Mouse (Mus musculus): ENCODE measurements at regions not wholly inside any gene's neighbourhood (a gene's known extent, or its start where the extent isn't known, plus 50 kb on each side); places are given as distances from the start of the nearest gene placed in this dataset.

DNA sequence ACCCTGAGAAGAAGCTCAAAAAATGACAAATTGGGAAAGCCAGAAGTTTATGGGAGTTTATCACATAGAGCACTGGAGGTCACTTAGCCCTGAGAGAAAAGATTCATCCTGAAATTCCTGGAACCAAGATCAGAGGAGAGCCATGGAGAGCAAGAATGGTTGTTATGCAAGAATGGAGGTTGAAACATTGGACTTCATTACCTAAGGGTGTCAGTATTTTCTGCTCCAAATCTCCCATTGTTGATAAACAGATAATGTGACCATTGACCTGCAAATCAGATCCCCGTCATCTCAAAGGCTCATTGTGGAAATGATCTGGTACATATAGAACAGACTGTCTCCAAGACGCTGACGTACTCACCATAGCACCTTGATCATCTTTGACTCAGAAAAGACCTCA, 1477.6 kb upstream of the Slc10a2 start:
- DNase-seq (ENCODE audit: low spot score in 2 of 2) = no peak

DNA sequence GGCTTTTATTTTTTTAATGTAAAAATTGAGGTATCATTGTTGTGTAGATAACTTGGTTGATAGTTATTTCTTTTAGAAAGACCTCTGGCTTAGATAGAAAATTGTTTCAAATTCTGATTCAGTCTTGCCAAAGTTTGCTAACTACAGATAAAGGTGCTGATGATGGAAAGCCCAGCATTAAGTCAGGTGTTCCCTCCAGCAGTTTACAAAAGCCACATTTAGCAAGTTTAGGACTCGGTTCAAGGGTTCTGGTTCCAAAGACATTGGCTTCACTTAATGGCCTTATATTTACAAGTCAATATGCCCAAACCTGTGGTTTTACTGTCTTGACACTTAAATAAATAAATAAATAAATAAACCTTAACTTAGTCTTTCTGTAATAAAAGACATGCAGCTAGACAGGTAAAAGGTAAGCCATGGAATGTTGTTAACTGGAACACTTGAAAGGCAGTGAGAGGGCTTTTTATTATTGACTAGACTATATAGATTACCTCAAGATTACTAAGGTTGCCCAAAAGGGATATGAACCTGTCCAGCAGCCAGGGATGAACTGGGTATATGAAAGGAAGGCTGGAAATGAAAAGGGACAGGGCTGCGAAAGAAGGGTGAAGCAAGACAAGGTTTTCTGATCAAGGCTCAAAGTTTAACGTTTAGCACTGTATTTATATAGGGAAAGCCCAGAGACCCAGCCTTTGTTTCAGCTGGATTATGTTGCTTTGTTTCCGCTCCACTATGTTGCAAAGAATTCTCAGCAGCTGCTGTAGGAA, 1472.9 kb upstream of the Slc10a2 start:
- DNase-seq (ENCODE audit: low spot score in 2 of 2) = no peak

DNA sequence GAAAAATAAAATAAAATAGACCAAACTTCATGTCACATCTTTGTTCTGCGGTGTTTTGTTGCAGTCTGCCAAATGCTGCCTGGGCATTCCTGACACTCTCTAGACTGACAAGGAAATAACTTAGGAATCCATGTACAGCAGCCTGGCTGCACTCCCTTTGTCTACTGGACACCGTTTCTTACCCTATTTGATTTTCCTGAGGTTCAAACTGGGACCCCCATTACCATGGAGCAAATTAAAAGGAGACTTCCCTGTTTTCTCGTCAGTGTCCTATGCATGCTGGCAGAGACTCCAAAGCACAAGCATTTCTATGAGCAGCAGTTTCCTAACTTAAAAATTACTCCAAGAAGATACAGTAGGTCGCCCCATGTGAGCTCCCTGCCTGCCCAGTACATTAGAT, 1470.1 kb upstream of the Slc10a2 start:
- DNase-seq (ENCODE audit: low spot score in 2 of 2) = no peak

DNA sequence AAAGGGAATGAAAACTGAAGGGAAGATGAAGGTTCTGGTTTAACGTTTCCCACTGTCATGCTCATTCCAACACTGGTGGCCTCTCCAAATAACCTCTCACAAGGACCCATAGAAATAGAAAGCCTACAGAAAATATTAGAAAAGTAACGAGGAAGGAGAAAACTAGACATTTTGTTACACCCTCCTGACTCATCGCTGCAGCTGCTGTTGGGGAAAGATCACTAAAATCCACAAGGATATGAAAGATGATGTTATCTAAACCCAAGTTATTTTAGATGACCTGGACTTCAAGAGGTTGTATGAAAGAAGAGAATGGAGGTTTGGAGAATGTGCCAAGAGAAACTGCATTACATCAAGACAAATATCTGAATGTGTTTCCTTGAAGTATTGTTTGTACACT, 1468.3 kb upstream of the Slc10a2 start:
- DNase-seq (ENCODE audit: low spot score in 2 of 2) = no peak

DNA sequence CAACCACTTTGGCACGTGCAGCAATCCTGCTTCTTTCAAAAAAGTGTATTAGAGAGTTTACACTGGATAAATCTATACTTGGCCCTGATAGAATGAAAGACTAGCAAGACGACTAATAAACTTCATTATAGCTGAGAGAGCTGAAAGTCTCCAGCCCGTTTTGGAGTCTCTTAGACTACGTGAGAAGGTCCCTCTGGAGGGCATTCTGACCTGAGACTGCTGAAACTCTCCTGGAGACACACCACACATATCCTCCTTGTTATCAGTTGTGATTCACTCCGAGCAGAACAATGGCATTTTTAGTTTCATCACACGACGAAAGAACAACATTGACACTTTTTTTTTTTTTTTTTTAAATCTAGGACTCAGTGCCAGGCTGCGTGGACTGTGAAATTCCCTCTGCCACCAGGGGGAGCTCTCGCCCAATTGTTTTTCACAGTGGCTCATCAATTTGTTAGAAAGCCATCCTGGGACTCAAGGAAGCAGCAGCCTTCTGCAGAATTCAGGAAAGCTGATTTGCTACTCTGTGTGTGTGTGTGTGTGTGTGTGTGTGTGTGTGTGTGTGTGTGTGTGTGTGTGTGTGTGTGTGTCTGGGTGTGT, 1467.0 kb upstream of the Slc10a2 start:
- peak; percentile 85 to 90 for DNase-seq (ENCODE audit: low spot score in 2 of 2)

DNA sequence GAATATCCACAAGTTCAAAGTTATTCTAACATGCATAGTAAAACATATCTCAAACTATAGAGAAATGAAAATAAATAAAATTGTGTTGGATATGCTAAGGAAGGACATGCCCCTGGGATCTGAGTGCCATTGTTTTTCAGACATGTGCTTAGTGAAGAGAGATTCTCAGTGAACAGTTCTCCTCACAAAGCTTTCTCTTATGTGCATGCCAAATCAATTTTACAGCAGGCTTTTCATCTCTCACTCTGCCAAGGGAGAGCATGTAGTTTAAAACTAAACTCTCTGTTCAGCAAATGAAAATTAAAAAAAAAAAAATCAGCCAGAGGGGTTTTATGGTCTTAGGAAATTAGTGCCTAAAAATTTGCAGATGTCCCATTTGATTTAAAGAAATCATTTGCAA, 1445.8 kb upstream of the Slc10a2 start:
- DNase-seq (ENCODE audit: low spot score in 2 of 2) = no peak

DNA sequence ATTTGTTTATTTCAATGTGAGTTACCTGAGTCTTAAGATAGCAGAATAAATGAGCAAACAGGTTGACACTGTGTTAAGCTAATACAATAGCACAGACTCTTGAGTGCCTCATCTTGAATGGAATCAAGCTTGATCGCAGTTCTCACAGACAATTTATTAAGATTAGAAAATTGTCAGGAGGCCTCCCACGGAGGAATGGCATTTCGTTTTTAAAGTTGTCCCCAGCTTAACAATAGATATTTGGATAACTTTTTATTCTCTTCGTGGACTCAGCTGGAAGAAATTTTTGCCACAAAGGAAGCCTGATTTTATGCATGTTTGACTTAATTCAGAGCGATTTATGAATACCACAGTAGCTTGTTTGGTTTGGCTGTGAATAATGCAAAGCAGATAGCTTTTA, 1422.0 kb upstream of the Slc10a2 start:
- no peak for DNase-seq (ENCODE audit: low spot score in 2 of 2)

DNA sequence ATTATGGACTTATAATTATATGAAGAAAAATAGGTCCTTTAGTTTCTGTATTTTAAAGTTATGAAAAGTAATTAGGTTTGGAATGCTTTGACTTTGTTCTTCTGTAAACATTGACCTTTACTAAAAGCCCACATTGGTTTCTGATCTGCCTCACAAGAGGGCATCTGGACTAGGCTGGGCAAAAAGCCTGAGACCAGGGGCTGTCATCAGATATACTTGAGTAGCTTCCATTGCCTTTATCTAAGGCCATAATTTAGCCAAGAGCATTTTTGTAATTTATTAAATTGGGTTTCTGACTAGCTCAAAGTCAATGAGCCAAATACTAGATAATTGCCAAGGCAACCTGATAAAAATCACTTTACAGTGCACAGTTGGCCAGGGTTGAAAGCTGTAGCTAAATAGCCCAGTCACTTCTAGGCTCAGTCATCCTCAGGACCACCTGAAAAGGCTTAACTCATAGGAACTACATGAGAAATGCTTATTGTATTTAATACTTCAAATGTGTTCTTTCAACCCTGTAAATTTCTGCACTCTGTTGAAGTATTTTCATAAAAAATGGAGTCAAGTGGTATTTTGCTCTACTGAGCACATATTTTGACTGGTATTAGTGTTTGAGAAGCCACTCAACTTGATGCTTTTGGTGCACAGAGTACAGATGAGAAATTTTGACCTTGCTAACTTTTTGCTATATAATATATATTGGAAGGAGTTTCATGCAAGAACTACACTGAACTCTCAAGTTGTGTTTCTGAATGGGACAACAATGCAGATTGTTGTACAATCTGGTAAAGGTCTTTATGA, 1410.9 kb upstream of the Slc10a2 start:
- DNase-seq (ENCODE audit: low spot score in 2 of 2) = no peak

DNA sequence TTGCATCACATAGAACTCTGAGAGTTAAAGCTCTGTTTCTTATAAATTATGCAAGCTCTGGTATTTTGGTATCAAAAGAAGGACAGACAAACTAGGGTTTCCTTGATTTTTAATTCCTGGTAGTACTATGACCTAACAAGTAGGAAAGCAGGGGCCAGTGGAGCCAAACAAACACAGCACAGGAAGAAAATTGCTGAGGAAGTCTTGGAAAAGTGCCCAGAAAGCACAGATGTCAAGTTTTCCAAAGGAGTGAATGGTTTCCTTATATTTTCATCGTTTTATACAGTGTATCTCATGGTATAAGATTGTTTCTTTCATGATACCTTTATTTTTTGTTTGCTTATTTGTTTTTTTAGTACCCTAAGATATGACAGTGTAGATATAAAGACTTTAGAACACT, 1387.3 kb upstream of the Slc10a2 start:
- peak; percentile 9 to 55 for DNase-seq (ENCODE audit: low spot score in 2 of 2)

DNA sequence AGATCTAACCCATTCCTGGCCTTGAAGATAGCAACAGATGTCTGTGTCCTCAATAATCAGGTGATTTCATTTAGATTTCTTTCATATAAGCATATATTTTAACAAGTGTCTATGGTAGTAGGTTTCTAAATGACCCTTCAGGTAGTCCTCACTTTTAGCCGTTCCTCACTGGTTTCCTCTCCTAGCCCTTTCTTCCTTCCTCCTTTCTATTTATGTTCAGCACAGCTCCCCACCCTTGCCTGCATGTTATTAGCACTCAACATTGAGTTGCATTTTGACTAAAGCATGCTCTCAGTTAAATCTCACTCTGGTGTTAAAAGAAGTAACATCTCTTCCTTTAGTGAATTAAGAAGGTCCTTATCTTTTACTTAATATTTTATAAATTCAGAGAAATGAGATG, 1376.8 kb upstream of the Slc10a2 start:
- no peak for DNase-seq (ENCODE audit: low spot score in 2 of 2)

DNA sequence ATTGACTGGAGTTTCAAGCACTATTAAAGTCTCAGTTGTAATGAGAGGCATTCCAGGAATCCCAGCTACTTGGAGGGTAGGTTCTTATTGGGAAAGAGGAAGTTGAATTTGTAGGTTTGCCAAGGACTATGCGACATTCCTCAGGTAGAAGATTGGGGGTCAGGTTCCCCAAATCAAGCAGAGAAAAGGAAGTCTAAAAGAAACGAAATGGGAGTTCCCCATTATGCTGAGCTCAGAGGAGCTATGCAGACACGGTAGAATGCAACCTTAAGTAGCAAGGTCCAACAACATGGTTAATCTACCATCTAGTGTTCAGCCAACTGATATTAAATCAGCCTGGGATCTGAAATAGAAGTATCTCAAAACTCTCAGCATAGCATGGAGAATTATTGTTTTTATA, 1365.9 kb upstream of the Slc10a2 start:
- no peak for DNase-seq (ENCODE audit: low spot score in 2 of 2)

DNA sequence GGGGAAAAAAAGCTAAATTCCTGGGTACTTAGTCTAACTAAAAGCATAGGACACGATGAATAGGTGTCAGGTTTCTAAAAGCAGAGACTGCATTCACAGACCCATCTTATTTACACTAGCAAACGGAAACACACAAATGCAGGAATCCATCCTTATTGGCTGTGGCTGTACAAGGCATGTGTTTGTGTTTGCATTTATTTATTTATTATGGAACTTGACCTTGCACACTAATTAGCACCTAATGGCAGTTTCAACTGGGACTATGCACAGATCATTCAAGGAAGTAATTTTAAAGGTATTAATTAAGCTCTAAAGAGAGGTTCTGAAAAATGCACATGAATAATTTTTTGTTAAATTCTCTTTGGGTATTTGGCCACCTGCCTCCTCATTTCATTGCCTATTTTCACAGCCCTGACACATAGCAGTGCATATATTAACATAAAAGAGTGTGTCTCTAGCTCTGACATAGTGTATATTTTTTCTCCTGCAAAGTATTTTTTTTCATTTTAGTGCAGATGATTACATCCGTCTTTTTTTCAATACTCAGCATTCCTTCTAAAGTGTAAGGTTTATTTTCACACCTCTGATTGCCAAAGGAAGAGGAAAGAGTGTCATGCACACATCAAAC, 1351.5 kb upstream of the Slc10a2 start:
- DNase-seq (ENCODE audit: low spot score in 2 of 2) = peak in 1 of 2 experiments; percentile 28

DNA sequence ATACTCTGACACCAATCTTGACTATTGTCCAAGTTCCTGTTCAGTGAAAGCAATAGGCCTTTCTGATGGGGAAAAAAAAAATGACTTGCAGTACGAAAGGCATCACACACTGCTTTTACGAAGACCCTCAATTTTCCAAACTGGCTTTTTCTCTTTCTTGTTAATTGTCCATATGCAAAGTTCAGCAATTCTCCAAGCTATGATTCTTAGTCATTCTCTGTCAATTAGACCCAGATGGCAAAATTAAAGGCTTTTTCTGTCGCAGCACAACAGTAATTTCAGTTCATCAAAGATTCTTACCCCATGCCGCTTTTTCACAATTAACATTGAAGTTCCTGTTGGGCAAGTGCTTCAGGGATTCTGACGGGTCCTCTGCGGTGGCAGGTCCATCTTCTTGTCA, 1343.2 kb upstream of the Slc10a2 start:
- no peak for DNase-seq (ENCODE audit: low spot score in 2 of 2)

DNA sequence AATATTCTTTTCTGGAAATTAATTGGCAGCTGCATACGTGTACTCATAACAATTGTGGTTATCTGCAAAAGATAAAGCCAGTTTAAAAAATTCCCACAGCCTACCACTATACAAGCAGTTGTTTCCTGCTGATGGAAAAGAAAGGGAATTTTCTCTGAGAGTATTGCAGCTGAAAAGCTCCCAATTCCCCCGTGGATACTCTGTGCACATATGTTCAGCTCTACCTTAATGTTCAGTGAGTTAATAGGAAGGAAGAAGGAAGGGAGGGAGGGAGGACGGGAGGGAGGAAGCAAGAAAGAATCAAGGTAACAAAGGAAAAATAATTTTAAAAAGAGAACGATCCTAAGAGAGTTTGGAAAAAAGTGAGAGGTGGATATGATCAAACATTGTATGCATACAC, 1333.9 kb upstream of the Slc10a2 start:
- no peak for DNase-seq (ENCODE audit: low spot score in 2 of 2)
